Mouse (Mus musculus): ENCODE measurements at regions not wholly inside any gene's neighbourhood (a gene's known extent, or its start where the extent isn't known, plus 50 kb on each side); places are given as distances from the start of the nearest gene placed in this dataset.

GRCm38 (mm10) chr19:14333041-14334012 lies 264.5 kb downstream of the Tle4 start:
- intact Hi-C loops (cut with DNase I) = no loop called here
- no peak for DNase-seq

- DNase-seq = no peak
- intact Hi-C loops (cut with DNase I) = no loop called here
Measured at GRCm38 (mm10) chr19:14337025-14337424, 260.8 kb downstream of the Tle4 start.

DNA sequence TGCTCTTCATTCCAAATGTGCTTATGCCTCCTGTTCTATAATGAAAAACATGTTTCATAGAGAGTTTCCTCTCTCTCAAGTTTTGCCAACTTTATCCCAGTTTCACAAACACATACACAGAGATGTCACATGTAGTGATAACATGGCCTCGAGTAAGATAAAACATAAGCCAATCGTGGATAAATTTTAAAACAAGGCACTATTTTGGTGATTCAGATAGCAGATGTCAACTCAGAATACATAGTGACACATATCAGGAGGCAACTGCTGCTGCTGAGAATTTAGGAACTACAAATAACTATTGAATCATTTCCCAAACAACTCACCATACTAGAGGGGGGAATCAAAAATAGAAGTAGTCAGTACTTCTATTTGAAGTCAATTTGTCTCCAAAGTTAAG lies 257.1 kb downstream of the Tle4 start:
- intact Hi-C loops (cut with DNase I) = no loop called here
- DNase-seq = no peak

DNA sequence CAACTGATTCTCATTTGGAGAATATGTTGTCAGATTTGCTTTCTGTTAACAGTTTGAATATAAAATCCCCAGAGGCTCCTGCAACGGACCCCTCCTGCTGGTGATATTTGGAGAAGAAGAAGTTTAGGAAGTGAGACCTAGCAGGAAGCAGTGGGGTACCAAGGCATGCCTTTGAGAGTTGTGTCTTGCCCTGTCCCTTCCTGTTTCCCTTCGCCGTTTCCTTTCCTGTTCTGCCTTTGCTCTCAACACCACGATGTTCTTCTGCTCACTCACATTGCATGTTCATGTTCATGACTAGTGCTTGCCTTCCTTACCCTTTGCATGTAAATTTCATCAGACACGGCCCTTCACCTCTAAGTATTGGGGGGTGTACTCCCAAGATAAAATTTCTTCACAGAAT lies 254.0 kb downstream of the Tle4 start:
- no peak for DNase-seq
- intact Hi-C loops (cut with DNase I) = no loop called here

GRCm38 (mm10) chr19:14344467-14344866 lies 253.4 kb downstream of the Tle4 start:
- DNase-seq = no peak
- intact Hi-C loops (cut with DNase I) = no loop called here

- intact Hi-C loops (cut with DNase I) = no loop called here
- DNase-seq = no peak
Measured at GRCm38 (mm10) chr19:14347026-14347425, 250.8 kb downstream of the Tle4 start.

- intact Hi-C loops (cut with DNase I) = no loop called here
- DNase-seq = no peak
Measured at GRCm38 (mm10) chr19:14347429-14347828, 250.4 kb downstream of the Tle4 start.

GRCm38 (mm10) chr19:14349753-14350152 lies 248.1 kb downstream of the Tle4 start:
- intact Hi-C loops (cut with DNase I) = no loop called here
- no peak for DNase-seq

DNA sequence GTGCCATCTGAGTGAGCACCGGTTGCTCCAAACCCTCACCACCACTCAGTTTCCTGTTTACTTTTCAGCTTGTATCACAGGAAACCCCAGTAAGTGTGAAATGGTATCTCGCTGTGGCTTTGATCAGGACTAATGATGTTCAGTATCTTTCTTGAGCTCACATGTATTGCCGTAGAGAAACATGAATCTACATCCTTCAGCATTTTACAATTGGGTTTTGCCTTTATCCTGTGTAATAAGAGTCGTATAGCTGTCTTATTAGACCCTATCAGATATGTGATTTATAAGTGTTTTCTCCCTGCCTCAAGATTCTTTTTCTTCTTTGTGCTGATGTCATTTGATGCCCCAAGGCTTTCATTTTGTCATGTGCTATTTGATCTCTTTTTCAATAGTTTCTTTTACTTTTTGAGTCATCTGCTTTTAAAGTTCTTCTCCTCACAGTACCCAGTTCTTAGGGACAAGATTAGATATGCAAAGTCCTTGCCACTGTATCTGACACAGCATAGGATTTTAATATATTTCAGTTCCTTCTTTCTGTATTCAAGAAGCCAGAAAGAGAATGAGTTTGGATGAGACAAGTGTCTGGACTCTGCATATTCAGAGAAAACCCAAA lies 246.0 kb downstream of the Tle4 start:
- no peak for DNase-seq

DNA sequence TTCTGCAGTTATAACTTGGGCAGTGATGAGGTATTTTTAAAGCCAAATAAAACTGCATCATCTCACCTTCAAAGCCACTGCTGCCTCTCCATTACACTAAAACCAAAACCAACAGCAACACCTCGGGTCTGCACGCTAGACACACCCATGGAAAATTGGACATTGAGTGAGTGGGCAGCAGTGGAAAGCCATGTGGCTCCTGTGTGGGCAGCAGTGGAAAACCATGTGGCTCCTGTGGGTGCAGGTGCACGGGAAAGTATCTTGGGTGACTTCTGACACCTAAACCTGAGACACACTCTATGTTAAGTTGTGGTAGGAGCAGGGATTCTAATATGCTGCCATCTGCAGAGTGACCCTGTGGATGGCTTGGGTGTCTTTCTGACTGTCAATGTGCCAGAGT lies 245.3 kb downstream of the Tle4 start:
- DNase-seq = no peak
- intact Hi-C loops (cut with DNase I) = no loop called here

More for the DNA sequence above, 246.0 kb downstream of the Tle4 start:
- intact Hi-C loops (cut with DNase I) = no loop called here

- intact Hi-C loops (cut with DNase I) = no loop called here
Measured at GRCm38 (mm10) chr19:14353151-14353550, 244.7 kb downstream of the Tle4 start.

GRCm38 (mm10) chr19:14355128-14355527 lies 242.7 kb downstream of the Tle4 start:
- DNase-seq = no peak
- intact Hi-C loops (cut with DNase I) = no loop called here

More at GRCm38 (mm10) chr19:14353151-14353550, 244.7 kb downstream of the Tle4 start:
- DNase-seq = no peak

- intact Hi-C loops (cut with DNase I) = no loop called here
- peak in 1 of 2 experiments; percentile 23 for DNase-seq
Measured at GRCm38 (mm10) chr19:14355946-14356345, 241.9 kb downstream of the Tle4 start.

GRCm38 (mm10) chr19:14360611-14361010 lies 237.2 kb downstream of the Tle4 start:
- intact Hi-C loops (cut with DNase I) = no loop called here
- no peak for DNase-seq

DNA sequence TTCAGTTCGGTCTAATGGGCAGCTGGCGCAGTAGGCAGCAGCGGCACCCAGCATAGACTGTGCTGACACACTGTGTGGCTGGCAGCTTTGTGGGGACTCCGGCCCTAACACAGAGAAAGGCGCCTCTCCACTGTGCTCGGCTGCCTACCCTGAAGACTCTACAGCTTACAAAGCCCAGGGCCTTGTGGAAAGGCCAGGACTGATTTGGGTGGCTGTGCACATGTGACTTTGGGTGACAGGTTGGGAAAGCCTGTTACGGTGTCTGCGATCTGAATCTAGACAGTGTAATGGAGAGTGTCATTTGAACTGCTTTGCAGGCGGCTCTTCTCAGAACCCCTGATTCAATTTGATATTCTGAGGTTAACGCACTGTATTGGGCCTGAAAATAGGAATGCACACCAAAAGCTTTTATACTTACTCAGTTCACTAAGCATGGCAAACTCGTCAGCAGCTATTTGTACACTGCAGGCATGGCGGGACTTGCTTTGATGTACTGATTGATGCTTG lies 228.7 kb downstream of the Tle4 start:
- no peak for DNase-seq
- intact Hi-C loops (cut with DNase I) = no loop called here

DNA sequence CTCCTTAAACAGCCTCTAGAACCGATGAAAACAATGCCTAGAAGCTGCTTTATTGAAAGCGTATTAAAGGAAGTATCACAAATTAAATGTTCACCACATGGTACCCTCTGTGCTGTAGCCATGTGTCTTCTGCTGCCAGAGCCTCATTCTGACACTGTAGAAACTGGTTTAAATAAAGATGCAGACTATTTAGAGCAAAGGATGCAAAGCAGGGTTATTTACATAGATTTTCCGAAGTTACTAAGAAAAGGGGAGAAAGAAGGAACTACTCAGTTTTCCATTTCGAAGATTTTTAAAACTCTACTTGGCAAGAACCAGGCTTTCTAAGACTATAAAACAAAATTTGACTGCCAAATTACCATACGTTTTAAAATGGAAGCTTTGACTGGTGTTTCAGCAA lies 226.5 kb downstream of the Tle4 start:
- intact Hi-C loops (cut with DNase I) = no loop called here
- no peak for DNase-seq

GRCm38 (mm10) chr19:14373996-14374395 lies 223.9 kb downstream of the Tle4 start:
- DNase-seq = no peak
- intact Hi-C loops (cut with DNase I) = no loop called here

DNA sequence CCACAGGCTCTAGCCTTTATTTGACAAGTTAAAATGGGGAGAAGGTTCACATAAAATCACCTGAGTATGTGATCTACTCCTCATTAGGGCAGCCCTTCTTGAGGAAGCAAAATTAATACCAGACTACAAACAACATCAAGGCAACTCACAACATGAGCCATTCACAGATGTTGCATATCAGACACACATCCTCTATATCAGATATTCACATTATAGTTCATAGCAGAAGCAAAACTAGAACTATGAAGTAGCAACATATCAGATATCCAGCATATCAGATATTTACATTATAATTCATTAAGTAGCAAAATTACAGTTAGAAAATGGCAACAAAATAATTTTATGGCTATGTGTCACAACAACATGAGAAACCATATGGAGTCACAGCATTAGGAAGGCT lies 217.0 kb downstream of the Tle4 start:
- intact Hi-C loops (cut with DNase I) = no loop called here

GRCm38 (mm10) chr19:14387796-14388195 lies 210.1 kb downstream of the Tle4 start:
- intact Hi-C loops (cut with DNase I) = no loop called here
- DNase-seq = no peak

More for the DNA sequence above, 217.0 kb downstream of the Tle4 start:
- no peak for DNase-seq

- DNase-seq = no peak
- intact Hi-C loops (cut with DNase I) = no loop called here
Measured at GRCm38 (mm10) chr19:14388539-14388938, 209.3 kb downstream of the Tle4 start.
